Mouse (Mus musculus) spleen, postnatal 36 days (tissue): ENCODE measurements around the gene Commd2.

Source experiments
- DNase-seq, 2 experiments: peaks; one replicate each; pipeline ENCODE4 v3.0.0; 2022; ENCODE audit warnings: low spot score in 2 of 2, mixed read lengths in 1 of 2

The Commd2 gene

DNA sequence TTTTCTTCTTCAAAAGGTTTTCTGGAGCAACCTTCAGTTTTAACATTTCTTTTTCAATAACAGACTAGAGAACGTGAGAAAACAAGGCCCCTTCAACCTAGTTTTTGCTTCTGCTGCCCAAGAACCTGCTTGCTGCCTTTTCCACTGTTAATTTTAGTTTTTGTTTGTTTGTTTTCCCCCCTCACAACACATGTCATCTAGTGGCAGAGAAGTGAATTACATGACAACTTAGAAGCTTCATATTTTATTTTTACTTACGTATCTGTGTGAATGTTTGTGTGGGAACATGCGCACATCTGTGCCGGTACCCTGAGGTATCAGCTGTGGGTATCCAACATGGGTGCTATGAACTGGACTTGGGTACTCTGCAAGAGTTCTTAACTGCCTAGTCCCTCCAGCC is 35.9 kb downstream of the Commd2 start:
- DNase-seq: no peak

DNA sequence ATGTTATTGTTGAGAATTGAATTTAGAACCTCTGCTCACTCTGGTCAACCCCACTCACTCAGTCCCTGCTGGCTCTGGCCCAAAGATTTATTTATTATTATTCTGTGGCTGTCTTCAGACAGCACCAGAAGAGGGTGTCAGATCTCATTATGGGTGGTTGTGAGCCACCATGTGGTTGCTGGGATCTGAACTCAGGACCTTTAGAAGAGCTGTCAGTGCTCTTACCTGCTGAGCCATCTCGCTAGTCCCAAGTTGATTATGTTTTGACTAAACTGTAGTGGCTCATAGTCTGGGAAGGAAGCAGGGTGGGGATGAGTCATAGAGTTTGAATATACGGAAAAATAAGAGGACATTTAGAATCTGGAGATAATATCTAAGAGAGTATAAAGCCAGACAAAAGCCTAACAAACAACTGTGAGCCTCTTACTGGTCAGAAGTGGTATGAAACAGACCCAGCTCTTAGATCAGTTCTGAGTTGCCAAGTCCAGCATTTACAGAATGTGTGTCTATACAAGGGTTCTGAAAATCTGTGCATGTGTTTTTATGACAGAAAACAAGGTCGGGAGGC is 39.0 kb downstream of the Commd2 start:
- no peak for DNase-seq

DNA sequence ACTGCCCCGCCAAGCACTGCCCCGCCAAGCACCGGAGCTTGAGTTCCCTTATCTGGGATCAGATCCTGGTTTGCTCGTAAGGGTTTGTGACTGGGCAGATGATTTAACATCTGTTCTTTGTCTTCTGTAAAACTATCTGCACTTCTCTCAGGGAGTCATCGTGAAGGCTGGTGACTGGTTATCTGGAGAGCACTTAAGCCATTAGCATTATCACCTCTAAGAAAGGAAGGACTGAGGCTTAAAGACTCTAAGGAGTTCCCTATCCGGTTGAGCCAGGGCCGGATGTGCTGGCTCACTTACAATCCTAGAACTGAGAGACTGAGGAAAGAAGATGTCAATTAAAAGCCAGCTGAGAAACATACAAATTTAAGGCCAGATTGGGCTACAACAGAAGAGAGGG is 39.7 kb downstream of the Commd2 start:
- no peak for DNase-seq

DNA sequence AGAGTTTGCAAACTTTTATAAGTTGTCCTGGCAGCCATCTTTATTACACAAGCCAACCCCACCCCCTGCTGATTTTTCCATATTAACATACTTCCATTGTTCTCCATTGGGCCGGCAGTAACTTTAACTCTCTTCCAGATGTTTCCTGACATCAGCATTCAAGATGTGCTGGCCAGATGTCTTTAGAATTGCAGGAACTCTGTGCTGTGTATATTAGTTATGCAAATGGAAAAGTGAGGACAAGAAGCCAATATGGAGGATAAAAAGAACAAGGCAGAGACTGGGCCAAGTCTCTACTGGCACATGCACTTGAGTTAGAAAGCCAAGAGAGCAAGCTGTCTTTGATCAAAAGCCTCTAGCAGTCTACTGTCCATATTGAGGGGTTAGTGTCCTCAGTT is 46.9 kb downstream of the Commd2 start:
- DNase-seq: no peak

DNA sequence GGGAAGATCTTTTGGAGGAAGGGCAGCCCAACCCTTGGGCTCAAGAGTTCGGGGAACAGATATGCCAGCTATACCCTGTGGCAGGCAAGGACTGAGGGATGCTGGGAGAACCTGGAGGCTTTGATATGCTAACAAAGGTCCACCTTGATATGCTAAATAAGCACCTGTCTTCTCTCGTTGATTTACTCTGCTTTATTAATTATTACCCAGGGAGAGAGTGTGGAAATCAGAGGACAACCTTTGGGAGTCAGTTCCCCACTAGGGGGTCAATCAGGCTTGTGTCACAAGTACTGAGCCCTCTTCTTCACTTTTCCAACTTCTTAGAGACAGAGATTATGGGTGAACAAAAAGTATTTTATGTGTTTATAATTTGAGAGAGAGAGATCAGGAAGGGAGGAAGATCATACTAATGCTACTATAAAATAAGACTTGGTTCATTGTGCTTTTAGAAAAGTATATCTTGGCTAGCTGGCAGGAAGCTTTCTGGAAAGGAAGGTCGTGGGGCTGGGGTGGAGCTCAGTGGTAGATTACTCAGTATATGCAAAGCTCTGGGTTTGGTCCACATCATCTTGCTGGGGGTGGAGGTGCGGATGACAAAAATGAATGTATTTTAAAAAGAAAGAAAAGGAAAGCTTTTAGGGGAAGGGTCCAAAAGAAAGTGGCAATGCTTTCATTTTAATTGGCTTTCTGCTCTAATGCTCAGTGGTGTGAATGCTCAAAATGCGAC is 47.5 kb downstream of the Commd2 start:
- no peak for DNase-seq

DNA sequence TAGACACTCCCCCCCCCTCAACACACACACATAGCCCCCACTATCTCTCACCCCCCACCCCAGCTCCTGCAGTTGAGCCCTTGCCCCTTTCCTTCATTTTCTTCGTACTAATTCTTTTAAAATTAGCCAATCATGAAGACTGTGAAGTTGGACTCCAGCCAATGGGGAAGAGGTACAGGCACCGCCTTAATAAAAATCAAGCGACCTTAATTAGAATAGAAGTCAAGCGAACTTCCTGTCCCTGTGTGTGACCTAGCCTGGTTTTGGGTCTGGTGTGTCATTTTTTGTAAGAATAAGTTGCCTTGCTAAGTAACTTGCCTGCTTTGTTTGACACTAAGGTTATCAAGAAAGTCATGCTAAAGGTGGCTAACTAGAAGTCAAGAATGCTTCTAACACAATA is 48.9 kb downstream of the Commd2 start:
- DNase-seq: no peak

DNA sequence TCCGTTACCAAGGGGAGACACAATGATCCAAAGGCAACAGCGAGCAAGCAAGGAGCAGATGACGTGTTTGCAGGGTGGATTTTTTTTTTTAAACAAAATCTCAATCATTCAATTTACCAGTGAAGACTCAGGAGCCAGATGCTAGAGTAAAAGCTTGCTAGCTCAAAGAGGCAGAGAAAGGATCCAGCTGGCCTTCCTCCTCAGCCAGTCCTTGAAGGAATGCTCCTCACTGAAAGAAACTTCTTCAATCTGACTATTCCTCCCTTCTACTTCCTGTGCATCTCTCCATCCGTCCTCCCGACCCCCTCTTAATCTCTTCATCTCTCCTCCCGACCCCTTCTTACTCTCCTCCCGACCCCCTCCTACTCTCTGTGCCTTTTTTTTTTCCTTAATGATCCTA is 54.9 kb downstream of the Commd2 start:
- DNase-seq: no peak

DNA sequence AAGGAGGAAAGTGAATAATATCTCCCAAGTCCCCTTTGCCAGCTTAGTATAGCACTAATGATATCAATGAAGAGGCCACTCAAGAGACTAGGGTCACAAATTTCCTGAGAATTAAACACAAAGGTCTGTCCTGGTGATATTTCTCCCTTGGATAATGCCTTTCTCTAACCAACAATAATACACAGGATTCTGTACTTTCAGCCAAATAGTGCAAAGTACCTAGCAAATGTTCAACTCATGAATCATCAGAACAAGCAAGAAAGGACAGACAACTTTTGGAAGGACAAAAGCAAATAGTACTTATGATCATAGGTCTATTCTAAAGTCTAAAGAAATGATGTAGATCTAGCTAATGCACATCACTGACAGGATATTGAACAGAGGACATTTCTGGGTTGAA is 56.0 kb downstream of the Commd2 start:
- DNase-seq: no peak
